Mouse (Mus musculus) cerebellum, adult 2 months (tissue): Measurements from ENCODE around the gene Med29.

ENCODE experiments used
- CTCF ChIP-seq: fragments of 200-500 bp; IDR thresholded peaks from 2 replicates; pipeline ENCODE4 v1.5.1; 2011; ENCODE audit warnings: low read depth, mild to moderate bottlenecking, control low read depth, low read length, moderate library complexity, borderline replicate concordance; ENCODE audit not compliant: insufficient read depth
- POLR2A ChIP-seq: fragments of 200-500 bp; IDR thresholded peaks from 2 replicates; pipeline ENCODE4 v1.6.1; 2011; ENCODE audit warnings: low read length, control low read depth, borderline replicate concordance; ENCODE audit not compliant: insufficient read depth

DNA sequence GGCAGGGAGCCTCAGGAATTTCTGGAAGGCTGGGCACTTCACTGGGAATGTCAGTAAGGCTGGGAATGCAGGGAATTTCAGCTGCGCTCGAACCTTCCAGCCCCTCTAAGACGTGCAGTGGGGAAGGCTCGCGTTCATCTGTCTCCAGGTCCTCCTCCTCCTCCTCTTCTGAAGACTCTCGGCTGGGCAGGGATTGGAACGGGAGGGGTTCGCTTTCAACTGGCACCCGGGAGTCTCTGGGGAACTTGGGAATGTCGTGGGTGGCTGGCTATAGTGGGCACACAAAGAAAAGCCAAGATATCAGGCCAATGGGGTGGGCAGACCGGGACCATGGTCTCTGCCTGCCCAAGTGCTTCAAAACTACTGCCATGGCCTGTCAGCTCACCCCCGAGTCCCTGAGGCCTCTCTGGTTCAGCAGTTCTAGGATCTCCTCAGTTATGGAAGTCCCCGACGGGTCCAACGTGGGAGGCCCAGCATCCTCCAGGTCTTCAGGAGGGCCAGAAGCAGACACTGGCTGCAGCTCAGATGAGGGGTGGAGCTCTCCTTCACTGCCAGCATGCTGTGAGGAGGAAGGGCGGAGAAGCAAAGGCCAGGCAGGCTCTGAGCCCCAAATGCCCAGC is 30.0 kb downstream of the Med29 start:
- no peak for TF ChIP-seq CTCF
- TF ChIP-seq POLR2A = no peak
